Mouse (Mus musculus) heart, embryonic 11.5 days (tissue): ENCODE results near the gene Hba-a2. TPM values are rescaled to one million over a fixed set of nuclear protein-coding genes. Genes with fewer than 3 reads are reported as not detected.
"Not testable (repeated sequence)": the region's sequence is repeated elsewhere in the genome, so short reads cannot be mapped to it uniquely, and the experiment has no call there.

Experiments
- ATAC-seq: fragments of 200-750 bp; cut with Nextera tagmentation; replicated peaks from 2 replicates; pipeline ENCODE4 v1.8.0; 2017; ENCODE audit warnings: moderate library complexity; ENCODE audit not compliant: insufficient number of reproducible peaks, low FRiP score, low TSS enrichment
- H3K27ac ChIP-seq: fragments of 300-500 bp; sonication (generic); 2 replicates; pipeline ENCODE4 v1.5.1; 2014; ENCODE audit warnings: mild to moderate bottlenecking, low read depth, low read length
- H3K27me3 ChIP-seq: fragments of 300-500 bp; sonication (generic); 2 replicates; pipeline ENCODE4 v1.6.1; 2014; ENCODE audit warnings: mild to moderate bottlenecking, low read length, mixed read lengths; ENCODE audit not compliant: control insufficient read depth, insufficient read depth
- H3K36me3 ChIP-seq: fragments of 300-500 bp; sonication (generic); 2 replicates; pipeline ENCODE4 v1.6.1; 2014; ENCODE audit warnings: mild to moderate bottlenecking, low read length, moderate library complexity, mixed read lengths; ENCODE audit not compliant: control insufficient read depth, insufficient read depth
- H3K4me1 ChIP-seq: fragments of 300-500 bp; sonication (generic); 2 replicates; pipeline ENCODE4 v1.6.1; 2014; ENCODE audit warnings: low read length; ENCODE audit not compliant: control insufficient read depth, insufficient read depth
- H3K4me2 ChIP-seq: fragments of 300-500 bp; sonication (generic); 2 replicates; pipeline ENCODE4 v1.6.1; 2014; ENCODE audit warnings: mild to moderate bottlenecking, moderate library complexity
- H3K4me3 ChIP-seq: fragments of 300-500 bp; sonication (generic); 2 replicates; pipeline ENCODE4 v1.5.1; 2014; ENCODE audit warnings: low read depth, low read length
- H3K9ac ChIP-seq: fragments of 300-500 bp; sonication (generic); 2 replicates; pipeline ENCODE4 v1.6.1; 2014; ENCODE audit warnings: mild to moderate bottlenecking, low read depth, low read length, moderate library complexity
- H3K9me3 ChIP-seq: fragments of 300-500 bp; sonication (generic); replicated peaks from 2 replicates; pipeline ENCODE4 v1.6.1; 2016; ENCODE audit warnings: low read length; ENCODE audit not compliant: control insufficient read depth
- WGBS: fragments of 180-500 bp; shearing (Covaris S2); extraction: QIAGEN DNeasy Blood & Tissue Kit; methylation state at CpG from one replicate; pipeline ENCODE4 v1.1.7; 2014; ENCODE audit not compliant: insufficient replicate concordance; 5-methylcytosine and 5-hydroxymethylcytosine counted together
- polyA plus RNA-seq: library from polyadenylated mRNA; unstranded; fragments of >200 nt; fragmentation: Nextera tagmentation; extraction: Ambion mirVana; gene quantifications from 2 replicates; pipeline ENCODE4 v1.2.1, GENCODE M21; 2014

The Hba-a2 gene
- polyA plus RNA-seq, 1 experiment from 2014 or later: 22,217 TPM

- Histone ChIP-seq H3K9me3 (no peaks in the 10 kb centered on the region), H3K27me3 (peaks cover 36% of the 10 kb centered on the region), H3K27ac (peak overlapping the region; percentile 70), H3K9ac (peak overlapping the region; percentile 52; the same call in 1 of the 2 replicates), H3K4me1 (no peaks in the 10 kb centered on the region), H3K36me3 (no peaks in the 10 kb centered on the region), H3K4me2 (no peak overlapping the region; the same call in 1 of the 2 replicates), H3K4me3 (peak overlapping the region; percentile 33; the same call in 1 of the 2 replicates)
- 44% methylated on average over 21 of the region's 21 CpGs for WGBS
- ATAC-seq: peak; percentile 74
These were observed 18.4 kb upstream of the Hba-a2 start for GRCm38 (mm10) chr11:32277736-32278457.

GRCm38 (mm10) chr11:32278458-32278957 lies 17.8 kb upstream of the Hba-a2 start:
- H3K9me3 ChIP-seq: no peaks in the 10 kb centered on the region
- H3K4me1 ChIP-seq: no peaks in the 10 kb centered on the region
- no peak overlapping the region for H3K9ac ChIP-seq
- H3K36me3 ChIP-seq: no peaks in the 10 kb centered on the region
- H3K27me3 ChIP-seq: peaks cover 36% of the 10 kb centered on the region
- 67% methylated on average over 12 of the region's 12 CpGs for WGBS
- ATAC-seq: peak; percentile 58
- H3K4me2 ChIP-seq: no peak overlapping the region; the same call in 1 of the 2 replicates
- peak overlapping the region; percentile 70 for H3K27ac ChIP-seq
- H3K4me3 ChIP-seq: 0 out of 2 replicates have a peak overlapping the region, but pooled peaks have one; percentile 16

GRCm38 (mm10) chr11:32280646-32281045 lies 15.6 kb upstream of the Hba-a2 start:
- H3K4me1 ChIP-seq: no peaks in the 10 kb centered on the region
- H3K9ac ChIP-seq: no peak overlapping the region
- no peaks in the 10 kb centered on the region for H3K36me3 ChIP-seq
- H3K9me3 ChIP-seq: no peaks in the 10 kb centered on the region
- ATAC-seq: no peak
- H3K27me3 ChIP-seq: peaks cover 39% of the 10 kb centered on the region
- WGBS: 72% methylated on average over 2 of the region's 2 CpGs
- peak overlapping the region; percentile 77 for H3K27ac ChIP-seq
- peak overlapping the region; percentile 34 for H3K4me2 ChIP-seq
- H3K4me3 ChIP-seq: no peak overlapping the region

GRCm38 (mm10) chr11:32281416-32282144 lies 14.7 kb upstream of the Hba-a2 start:
- Histone ChIP-seq H3K4me3 (no peak overlapping the region), H3K36me3 (no peaks in the 10 kb centered on the region), H3K27me3 (peaks cover 34% of the 10 kb centered on the region), H3K4me2 (peak overlapping the region; percentile 34), H3K9me3 (no peaks in the 10 kb centered on the region), H3K4me1 (no peaks in the 10 kb centered on the region), H3K27ac (peak overlapping the region; percentile 77), H3K9ac (0 out of 2 replicates have a peak overlapping the region, but pooled peaks have one; percentile 40)
- 61% methylated on average over 1 of the region's 1 CpGs for WGBS
- no peak for ATAC-seq

DNA sequence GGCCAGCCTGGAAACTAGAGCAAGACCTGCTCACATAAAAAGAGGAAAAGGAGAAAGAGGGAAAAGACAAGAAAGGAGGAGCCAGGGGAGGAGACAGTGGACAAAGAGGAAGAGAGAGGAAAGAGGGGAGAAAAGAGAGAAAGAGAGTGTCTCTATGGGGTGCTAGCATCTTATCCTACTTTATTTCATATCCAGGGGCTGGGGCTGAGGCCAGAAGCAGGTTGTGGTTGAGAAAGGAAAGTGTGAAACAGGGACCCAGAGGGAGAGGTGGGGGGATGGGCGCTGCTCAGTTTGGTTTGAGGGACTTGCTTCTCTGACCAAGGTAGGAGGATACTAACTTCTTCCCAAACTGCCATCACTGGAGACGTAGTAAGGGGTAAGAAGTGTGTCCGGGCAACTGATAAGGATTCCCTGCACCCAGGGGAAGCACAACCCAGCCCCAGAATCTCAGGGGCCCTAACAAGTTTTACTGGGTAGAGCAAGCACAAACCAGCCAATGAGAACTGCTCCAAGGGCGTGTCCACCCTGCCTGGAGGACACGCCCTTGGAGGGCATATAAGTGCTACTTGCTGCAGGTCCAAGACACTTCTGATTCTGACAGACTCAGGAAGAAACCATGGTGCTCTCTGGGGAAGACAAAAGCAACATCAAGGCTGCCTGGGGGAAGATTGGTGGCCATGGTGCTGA lies 13.1 kb upstream of the Hba-a2 start, which contains the start of gene Hba-a1:
Gene Hba-a1 (plus strand): TSS at position 421 of the 687 bp plus-strand sequence.
- H3K4me3 ChIP-seq, H3K9me3 ChIP-seq, H3K4me1 ChIP-seq, H3K36me3 ChIP-seq: not testable (repeated sequence)
- peak within 1 kb of the TSS; percentile 74 for H3K27ac ChIP-seq
- H3K9ac ChIP-seq: 0 out of 2 replicates have a peak within 1 kb of the TSS, but pooled peaks have one; percentile 29
- H3K27me3 ChIP-seq: peaks cover 26% of the 10 kb centered on the region
- 33% methylated on average over 1 of the region's 5 CpGs for WGBS
- peak within 1 kb of the TSS; percentile 46 for H3K4me2 ChIP-seq
- ATAC-seq: peak; percentile 72

- Histone ChIP-seq H3K27ac (0 out of 2 replicates have a peak overlapping the region, but pooled peaks have one; percentile 15), H3K27me3 (peaks cover 20% of the 10 kb centered on the region)
- H3K9ac ChIP-seq, H3K4me3 ChIP-seq, H3K4me1 ChIP-seq, H3K4me2 ChIP-seq, ATAC-seq, H3K36me3 ChIP-seq, H3K9me3 ChIP-seq: not testable (repeated sequence)
- WGBS: 35% methylated on average over 2 of the region's 2 CpGs
These were observed 11.7 kb upstream of the Hba-a2 start for GRCm38 (mm10) chr11:32284582-32284981.

DNA sequence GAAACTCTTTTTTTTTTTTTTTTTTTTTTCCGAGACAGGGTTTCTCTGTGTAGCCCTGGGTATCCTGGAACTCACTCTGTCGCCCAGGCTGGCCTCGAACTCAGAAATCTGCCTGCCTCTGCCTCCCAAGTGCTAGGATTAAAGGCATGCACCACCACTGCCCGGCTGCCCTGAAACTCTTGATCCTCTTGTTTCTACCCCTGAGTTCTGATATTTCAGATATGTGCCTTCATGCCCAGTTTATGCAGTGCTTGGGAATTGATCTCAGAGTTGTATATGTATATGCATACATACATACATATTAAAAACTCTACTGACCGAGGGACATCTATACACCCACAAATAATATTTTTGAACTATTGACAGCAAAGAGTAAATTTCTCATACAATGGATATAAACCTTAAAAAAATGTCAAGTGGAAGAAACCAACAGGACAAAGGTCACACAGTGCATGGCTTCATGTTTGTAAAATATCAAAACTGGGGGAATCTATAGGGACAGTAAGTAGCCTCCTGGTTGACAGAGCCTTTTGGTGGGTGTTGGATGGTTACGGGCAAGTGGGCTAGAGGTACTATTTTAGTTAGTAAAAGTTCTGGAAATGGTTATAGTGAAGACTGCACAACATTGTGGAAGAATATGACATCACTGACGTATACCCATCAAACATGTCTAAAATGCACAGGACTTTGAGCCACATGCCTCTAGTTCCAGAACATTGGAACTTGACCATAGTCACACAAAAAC lies 11.1 kb upstream of the Hba-a2 start:
- WGBS: 68% methylated on average over 7 of the region's 7 CpGs
- Histone ChIP-seq H3K4me1 (no peaks in the 10 kb centered on the region), H3K27ac (peak overlapping the region; percentile 10; the same call in 1 of the 2 replicates), H3K27me3 (peaks cover 18% of the 10 kb centered on the region), H3K9me3 (no peaks in the 10 kb centered on the region), H3K4me2 (no peak overlapping the region; the same call in 1 of the 2 replicates), H3K9ac (no peak overlapping the region), H3K36me3 (no peaks in the 10 kb centered on the region), H3K4me3 (no peak overlapping the region)
- ATAC-seq: peak; percentile 39; the same call in 1 of the 2 replicates
